Comparison of ENCODE assay signal across 26 mouse cellular contexts in the genomic region with DNA sequence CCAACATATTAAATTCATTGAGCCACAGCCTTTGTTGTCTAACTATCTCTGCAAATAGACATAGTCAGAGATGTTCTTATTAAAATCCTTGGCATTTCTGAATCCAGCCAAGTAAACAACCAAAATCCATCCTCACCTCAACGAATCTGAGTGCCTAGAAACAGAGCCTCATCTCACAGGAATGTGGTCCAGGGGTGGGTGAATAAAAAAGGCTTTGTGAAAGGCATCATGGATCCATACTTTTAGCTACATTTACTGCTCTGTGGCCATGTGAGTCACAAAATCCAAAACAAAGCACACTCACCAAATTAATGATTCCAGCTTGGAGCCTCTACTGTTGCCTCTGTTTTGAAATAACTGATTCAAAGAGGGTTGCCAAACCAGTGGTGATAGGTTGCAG.
A peak's percentile ranks its signal among the peaks of the same experiment; 100 is the strongest.
DNase-seq lines count a peak whose midpoint lies in the region; ATAC-seq and TF ChIP-seq lines count a peak whose summit lies in the region.
"Had no signal": no experiment of that assay in that cellular context is flagged by ENCODE, and none has a peak within 500 bp of the region (broad histone marks: within the 10 kb centered on the region; RNA-seq: fewer than 3 reads in every experiment).

No protein-coding gene starts in this region.

- no peak for TF ChIP-seq EP300 in liver, postnatal 0 days (IDR thresholded peaks at IDR 0.05; ENCODE audit: low read depth)

- no peak overlapping the region for H3K27ac ChIP-seq in liver, postnatal 0 days (ENCODE audit: low read depth)
- H3K27ac ChIP-seq: embryonic facial prominence, embryonic 13.5 days; embryonic facial prominence, embryonic 15.5 days; forebrain, embryonic 10.5 days; forebrain, embryonic 12.5 days had no signal

- no peaks in the 10 kb centered on the region for H3K27me3 ChIP-seq in liver, postnatal 0 days (ENCODE audit: insufficient read depth, low read length)
- H3K27me3 ChIP-seq: CH12.LX; embryonic facial prominence, embryonic 13.5 days; embryonic facial prominence, embryonic 15.5 days; Patski had no signal

- H3K4me2 ChIP-seq in liver, postnatal 0 days (ENCODE audit: low read depth, low read length), result no peak overlapping the region
- H3K4me2 ChIP-seq: embryonic facial prominence, embryonic 13.5 days; embryonic facial prominence, embryonic 15.5 days; forebrain, embryonic 12.5 days had no signal

- no peaks in the 10 kb centered on the region; the same call in 1 of the 2 replicates for H3K9me3 ChIP-seq in liver, postnatal 0 days (ENCODE audit: low read length)
- H3K9me3 ChIP-seq: embryonic facial prominence, embryonic 13.5 days; embryonic facial prominence, embryonic 15.5 days; forebrain, embryonic 10.5 days; forebrain, embryonic 12.5 days; G1E had no signal

- no peak for TF ChIP-seq CTCF in liver, postnatal 0 days (IDR thresholded peaks at IDR 0.05; ENCODE audit: low read depth)

- H3K4me3 ChIP-seq in liver, postnatal 0 days (ENCODE audit: low read depth, low read length), result no peak overlapping the region
- H3K4me3 ChIP-seq: embryonic facial prominence, embryonic 13.5 days; embryonic facial prominence, embryonic 15.5 days; erythroblast, embryonic 14.5 days; forebrain, embryonic 10.5 days; forebrain, embryonic 12.5 days had no signal

- WGBS in liver, postnatal 0 days (ENCODE audit: insufficient replicate concordance), result 37% methylated on average over 1 of the region's 1 CpGs

- DNase-seq in 3T3-L1 (ENCODE audit: low read depth, low spot score), result peak; percentile 58
- peak; percentile 93 for DNase-seq in Muller cell, postnatal 12 days (ENCODE audit: inconsistent ontology term)
- no peak for DNase-seq in kidney, postnatal 36 days
- no peak for DNase-seq in liver, postnatal 0 days
- DNase-seq in cerebellum, adult 11-12 months, result no peak
- DNase-seq: adrenal gland, adult 8-10 months; adrenal gland, postnatal 14 days; adrenal gland, postnatal 36 days; cerebellum, adult 18-20 months; cerebellum, adult 8-10 months; cerebellum, adult 9-11 months; cerebellum, postnatal 14 days; cerebellum, postnatal 36 days; embryo, embryonic 11 days had no signal

- no peaks in the 10 kb centered on the region for H3K4me1 ChIP-seq in liver, postnatal 0 days (ENCODE audit: insufficient read depth)
- H3K4me1 ChIP-seq: embryonic facial prominence, embryonic 13.5 days; embryonic facial prominence, embryonic 15.5 days had no signal

- no peak for ATAC-seq in liver, postnatal 0 days
- ATAC-seq: activated CD4-positive, CD25-positive, alpha-beta regulatory T cell, adult 4 months; CD4-positive, CD25-positive, alpha-beta regulatory T cell, adult 4 months; forebrain, embryonic 14.5 days; forebrain, embryonic 16.5 days; Patski had no signal

- H3K36me3 ChIP-seq in liver, postnatal 0 days (replicated peaks; ENCODE audit: insufficient read depth, low read length), result no peaks in the 10 kb centered on the region
- H3K36me3 ChIP-seq: embryonic facial prominence, embryonic 13.5 days; embryonic facial prominence, embryonic 15.5 days; forebrain, embryonic 10.5 days; forebrain, embryonic 12.5 days; G1E had no signal

- no peak overlapping the region for H3K9ac ChIP-seq in liver, postnatal 0 days (replicated peaks)
- H3K9ac ChIP-seq: embryonic facial prominence, embryonic 13.5 days; embryonic facial prominence, embryonic 15.5 days; forebrain, embryonic 12.5 days had no signal

Comparison
In these comparisons a context has a peak if more than half of its experiments do, and no peak if none do; other contexts are left out.
1. DNase-seq: peak in 3T3-L1 (single experiment) and Muller cell, postnatal 12 days (single experiment); none in kidney, postnatal 36 days (0 of 2), liver, postnatal 0 days (single experiment) and cerebellum, adult 11-12 months (single experiment).